Mouse (Mus musculus): ENCODE measurements around the gene Iqsec3.

Gene Iqsec3

GRCm38 (mm10) chr6:121454549-121455494, 18.7 kb downstream of the Iqsec3 start:
- DNase-seq: no peak

DNA sequence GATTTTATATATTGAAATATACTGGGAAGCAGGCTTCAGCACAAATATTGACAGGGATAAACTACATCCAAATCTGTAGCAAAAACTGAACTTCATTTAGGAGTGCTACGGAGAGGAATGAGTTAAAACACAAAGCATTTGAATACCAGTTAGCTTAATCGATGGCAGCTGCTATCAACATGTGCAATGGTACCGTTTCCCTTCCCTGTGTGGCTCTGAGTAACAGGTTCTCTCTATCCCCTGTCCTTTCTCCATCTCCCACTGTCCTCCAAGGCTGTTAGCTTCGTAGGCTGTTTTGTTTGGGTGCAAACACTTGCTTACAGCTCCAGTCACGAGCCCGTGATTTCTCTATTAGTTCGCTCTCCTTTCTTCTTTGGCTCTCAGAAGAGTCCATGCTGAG, 19.7 kb downstream of the Iqsec3 start:
- DNase-seq: no peak

DNA sequence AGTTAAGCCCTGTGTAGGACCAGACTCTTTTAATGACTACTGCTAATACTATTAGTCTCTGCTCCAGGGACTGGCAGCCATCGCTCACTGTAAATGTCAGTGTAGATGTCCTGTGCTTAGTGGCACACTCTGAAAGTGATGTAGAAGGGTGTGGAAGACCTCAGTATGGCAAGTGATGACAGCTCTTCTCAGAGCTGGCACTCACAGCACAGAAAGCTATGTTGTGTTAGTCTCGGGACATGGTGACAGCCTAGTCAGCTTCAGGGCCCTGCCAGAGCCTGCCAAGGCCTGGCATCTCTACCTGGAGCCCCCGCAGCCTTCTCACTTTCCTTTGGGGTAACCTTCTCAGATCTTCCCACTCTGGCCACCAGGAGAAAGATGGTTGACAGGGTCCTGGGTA, 21.8 kb downstream of the Iqsec3 start:
- no peak for DNase-seq

GRCm38 (mm10) chr6:121440696-121441220, 32.7 kb downstream of the Iqsec3 start:
- DNase-seq: no peak

GRCm38 (mm10) chr6:121424830-121425229, 48.6 kb downstream of the Iqsec3 start:
- no peak for DNase-seq

DNA sequence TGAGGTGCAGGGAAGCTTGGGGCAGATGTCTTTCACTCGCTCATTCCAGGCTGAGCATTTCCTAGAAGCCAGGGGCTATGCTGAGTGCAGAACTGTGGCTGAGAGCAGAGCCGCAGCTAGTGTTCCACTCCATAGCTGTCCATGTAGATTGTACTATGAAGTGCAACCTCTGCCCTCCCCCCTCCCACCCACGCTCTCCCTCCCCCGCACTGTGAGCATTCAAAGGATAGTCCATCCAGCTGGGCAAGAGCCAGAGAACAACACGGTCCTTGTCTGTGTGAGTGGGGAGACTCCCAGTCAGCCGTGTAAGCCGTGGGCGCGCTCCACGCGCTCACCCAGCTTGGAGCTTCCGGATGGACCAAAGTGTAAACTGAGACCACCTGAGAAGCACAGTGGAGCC, 49.1 kb downstream of the Iqsec3 start:
- no peak for DNase-seq

DNA sequence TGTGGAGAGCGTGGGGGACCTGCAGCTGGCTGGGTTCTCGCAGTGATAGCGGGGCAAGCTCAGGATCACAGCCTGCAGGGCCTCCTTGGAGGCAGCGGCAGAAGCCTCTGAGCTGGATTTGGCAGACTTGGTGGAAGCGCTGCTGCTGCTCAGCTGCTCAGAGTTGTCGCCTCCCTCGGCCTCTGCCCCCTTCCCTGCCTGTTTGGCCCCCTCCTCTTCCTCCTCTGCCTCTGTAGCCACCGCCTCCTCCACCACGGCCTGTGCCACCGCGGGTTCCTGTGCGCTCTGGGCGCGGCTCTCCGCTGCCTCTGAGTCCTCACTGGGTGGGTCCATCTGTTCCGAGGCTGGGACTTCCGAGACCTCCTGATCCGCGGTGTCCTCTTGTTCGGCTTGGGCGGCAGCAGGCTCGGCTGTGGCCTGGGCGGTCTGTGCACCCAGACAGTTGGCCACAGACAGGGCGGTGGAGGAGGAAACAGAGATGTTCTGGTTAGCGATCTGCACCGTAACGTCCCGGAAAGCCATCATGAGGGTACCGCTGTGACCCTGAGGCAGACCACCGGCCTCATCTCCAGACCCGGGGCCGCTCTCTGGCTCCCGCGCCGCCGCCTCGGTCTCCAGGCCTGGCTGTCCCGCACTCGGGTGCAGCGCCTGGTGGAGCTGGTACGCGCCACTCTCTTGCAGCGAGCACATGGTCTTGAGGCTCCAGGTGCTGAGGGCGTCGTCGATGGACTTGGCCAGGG, 60.8 kb downstream of the Iqsec3 start:
- DNase-seq: no peak

DNA sequence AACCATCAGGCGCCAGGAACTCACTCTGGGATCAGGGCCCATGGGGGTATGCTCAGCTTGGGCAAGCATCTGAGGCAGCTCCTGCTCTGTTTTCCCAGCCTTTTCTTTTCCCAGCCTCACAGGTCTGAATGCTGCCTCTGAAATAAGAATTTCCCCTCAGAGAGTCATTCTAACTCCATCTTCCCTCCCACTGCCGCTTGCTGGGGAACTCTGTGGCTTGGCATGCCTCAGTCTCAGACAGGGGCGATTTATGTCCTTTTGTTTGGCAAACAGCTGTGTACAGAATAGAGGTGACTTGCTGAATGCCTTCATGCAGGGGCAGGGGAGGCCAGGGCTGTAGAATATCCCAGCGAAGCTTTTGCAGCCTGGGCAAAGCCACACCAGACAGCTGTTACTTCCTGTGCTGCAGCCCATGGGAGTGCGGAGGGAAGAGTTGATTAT, 65.9 kb downstream of the Iqsec3 start:
- DNase-seq: no peak

DNA sequence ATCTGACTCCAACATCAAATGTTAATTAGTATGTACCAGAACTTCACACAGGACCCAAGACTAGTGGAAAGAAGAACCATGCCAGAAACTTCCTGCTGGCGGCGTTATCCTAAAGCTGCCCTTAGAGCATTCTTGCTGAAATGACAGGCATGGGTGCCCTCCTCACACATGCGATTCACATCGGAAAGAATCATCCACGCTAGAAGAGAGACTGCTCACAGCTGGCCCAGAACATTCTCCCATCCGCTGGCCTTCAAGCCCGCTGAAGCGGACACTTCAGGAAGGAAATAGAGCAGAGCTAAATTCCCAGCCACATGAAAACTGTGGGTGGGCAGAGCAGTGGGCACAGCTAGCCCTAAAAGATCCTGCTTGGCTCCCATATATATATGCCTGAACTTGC, 68.2 kb downstream of the Iqsec3 start:
- no peak for DNase-seq

DNA sequence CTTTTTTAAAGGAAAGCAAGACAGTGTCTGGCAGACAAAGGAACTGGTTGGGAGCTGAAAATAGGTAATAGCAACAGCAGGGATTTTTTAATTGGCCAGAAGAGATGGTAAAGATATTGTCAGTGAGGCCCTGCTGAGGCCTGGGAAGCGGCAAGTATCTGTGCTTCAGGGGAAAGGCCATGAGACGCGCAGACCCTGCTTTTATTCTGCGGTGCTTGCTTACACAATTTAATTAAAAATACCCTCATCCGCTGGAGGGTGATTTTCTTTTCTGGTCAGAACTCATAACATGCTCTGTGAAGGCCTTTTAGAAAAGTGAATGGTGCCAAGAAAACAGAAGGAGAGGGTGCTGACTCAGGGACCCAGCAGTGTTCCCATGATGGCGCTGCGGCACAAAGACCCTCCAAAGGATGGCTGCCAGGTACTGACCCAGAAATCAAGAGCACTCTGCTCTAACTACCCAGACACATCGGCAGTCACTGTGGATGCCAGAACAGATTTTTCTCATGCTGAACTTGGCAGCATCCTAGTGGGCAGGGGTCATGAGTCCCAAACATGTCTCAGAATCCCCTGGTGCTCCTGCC, 70.7 kb downstream of the Iqsec3 start:
- DNase-seq: no peak

- DNase-seq: no peak
Measured at GRCm38 (mm10) chr6:121401826-121402660, 71.4 kb downstream of the Iqsec3 start.

- no peak for DNase-seq
Measured at GRCm38 (mm10) chr6:121401140-121401539, 72.3 kb downstream of the Iqsec3 start.

DNA sequence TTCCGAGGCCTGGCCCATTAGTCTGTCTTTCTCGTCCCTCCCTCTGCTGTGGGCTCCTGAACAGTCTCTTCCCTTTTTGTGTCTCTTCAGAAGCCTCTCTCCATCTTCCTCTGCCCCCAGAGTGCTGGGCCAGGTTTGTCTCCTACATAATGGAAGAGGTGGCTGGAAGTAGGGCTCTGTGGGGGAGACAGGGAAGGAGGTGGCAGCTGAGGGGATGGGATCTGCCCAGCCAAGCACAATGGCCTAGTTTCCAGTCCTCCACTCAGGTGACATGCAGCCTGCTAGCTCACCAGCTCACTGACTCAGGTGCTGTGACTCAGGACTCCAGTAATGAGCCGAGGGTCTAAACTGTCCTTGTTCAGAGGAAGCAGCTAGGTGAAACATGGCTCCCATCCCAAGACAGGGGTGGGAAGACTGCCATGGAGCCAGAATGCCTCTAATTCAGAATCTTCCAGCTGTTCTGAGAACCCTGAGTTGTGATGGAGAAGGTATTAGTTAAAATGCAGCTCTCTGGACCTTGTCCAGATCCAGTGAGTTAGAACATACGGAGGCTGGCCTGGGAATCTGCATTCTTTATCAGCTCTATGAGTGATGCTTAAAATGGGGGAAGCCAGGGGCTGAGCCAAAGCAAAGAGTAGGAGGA, 80.7 kb downstream of the Iqsec3 start:
- no peak for DNase-seq

DNA sequence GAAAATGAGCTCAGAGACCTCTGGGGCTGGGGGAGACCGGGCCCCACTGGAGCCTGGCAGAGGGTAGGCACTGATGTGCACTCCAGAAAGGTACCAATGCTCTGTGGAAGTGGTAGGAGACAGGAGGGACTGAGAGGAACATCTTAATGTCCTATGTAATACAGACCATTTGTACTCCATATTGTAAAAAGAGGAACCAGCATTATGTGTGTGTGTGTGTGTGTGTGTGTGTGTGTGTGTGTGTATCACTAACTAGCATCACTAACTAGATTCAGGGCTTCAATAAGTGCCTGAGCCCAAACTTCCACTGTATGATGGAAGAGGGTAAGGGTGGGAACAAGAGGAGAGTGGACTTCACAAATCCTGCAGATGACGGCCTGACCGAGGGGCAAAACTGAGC, 88.1 kb downstream of the Iqsec3 start:
- no peak for DNase-seq

DNA sequence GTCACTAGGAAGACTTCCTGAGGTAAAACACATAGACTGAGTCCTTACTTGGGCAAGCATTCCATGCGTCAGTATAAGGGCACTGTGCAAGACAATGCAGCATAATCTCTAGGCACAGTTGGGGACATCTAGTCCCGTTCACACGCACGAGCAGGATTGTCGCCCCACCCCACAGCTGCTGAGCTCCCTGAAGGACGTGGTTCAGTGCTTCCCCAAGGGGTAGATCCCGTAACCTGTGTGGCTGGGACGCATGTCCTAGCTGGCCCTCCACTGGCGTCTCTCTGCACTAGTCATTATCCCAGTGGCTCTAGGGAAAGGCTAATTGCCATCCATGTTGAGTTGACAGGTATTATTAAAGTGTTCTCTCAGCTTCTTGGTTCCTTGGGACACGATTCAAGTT, 91.4 kb downstream of the Iqsec3 start:
- DNase-seq: no peak

- no peak for DNase-seq
Measured at GRCm38 (mm10) chr6:121380576-121380975, 92.9 kb downstream of the Iqsec3 start.

DNA sequence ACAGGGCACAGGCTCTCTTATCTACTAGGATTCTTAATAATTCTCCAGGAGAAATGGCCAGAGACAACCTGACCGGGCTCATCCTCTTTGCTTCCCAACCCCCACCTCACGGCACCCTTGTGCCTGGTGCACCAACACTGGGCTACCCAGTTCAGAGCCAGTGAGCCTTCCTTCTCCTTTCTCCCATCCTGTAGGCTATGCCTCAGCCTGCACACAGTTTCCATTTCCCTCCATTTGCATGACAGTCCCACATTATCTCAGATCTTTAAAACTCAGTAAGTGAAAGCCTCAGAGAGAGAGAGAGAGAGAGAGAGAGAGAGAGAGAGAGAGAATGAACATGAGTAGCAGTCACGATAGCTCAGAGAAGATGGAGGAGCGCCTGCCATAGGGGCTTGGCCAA, 95.2 kb downstream of the Iqsec3 start:
- no peak for DNase-seq

DNA sequence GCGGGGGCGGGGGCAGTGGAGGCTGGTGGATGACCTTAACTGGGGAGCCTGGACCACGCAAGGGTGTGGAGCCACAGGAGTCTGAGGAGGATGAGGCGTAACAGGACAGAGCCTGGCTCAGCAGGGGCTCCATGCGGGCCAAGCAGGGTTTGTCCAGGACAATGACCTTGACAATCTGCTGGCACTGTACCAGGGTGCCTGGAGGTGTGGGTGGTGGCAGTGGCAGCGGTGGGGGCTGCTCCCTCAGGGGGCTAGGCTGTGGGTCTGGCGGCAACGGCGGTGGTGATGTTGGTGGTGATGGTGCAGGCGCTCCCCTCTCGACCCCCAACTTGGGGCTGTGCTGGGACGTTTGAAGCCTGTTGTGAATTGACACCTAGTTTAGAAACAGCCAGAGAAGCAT, 97.3 kb downstream of the Iqsec3 start:
- no peak for DNase-seq

- DNase-seq: peak; percentile 78
Measured at GRCm38 (mm10) chr6:121371197-121371980, 102.1 kb downstream of the Iqsec3 start.

GRCm38 (mm10) chr6:121367099-121367498, 106.4 kb downstream of the Iqsec3 start:
- DNase-seq: no peak

DNA sequence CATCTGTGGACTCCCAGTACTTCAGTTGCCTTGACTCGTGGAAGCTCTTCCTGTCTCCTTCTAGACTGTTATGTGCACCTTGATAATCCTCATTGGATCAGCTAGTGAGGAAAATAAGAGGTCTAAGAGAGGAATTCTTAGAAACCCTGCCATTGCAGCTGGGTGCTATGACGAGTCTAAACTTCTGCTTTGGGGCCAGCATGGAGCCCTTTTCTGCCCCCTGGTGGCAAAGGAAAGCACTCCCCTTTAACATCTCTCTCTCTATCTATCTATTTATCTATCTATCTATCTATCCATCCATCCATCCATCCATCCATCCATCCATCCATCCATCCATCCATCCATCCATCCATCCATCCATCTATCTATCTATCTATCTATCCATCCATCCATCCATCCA, 106.9 kb downstream of the Iqsec3 start:
- peak; percentile 34 for DNase-seq
